Mouse (Mus musculus) liver, adult 2 months (tissue): ENCODE measurements around the gene Rgs7bp.

Source experiments
- CTCF ChIP-seq: fragments of 200-500 bp; IDR thresholded peaks from 2 replicates; pipeline ENCODE4 v1.5.1; 2011; ENCODE audit warnings: low read depth, low read length, control low read depth
- POLR2A ChIP-seq: fragments of 200-500 bp; IDR thresholded peaks from 2 replicates; pipeline ENCODE4 v1.6.1; 2011; ENCODE audit warnings: low read length, control low read depth; ENCODE audit not compliant: insufficient read depth; ENCODE audit errors: extremely low read depth

GRCm38 (mm10) chr13:105053618-105054017 lies 1.1 kb downstream of the Rgs7bp start:
- TF ChIP-seq CTCF: no peak
- TF ChIP-seq POLR2A: no peak
